Mouse (Mus musculus) liver, postnatal 0 days (tissue): ENCODE measurements around the gene Polr2b.

Source experiments
- CTCF ChIP-seq: sonication (generic); IDR thresholded peaks from 2 replicates; pipeline ENCODE4 v1.5.1; 2016; ENCODE audit warnings: antibody characterized with exemption, low read depth
- EP300 ChIP-seq: IDR thresholded peaks from 2 replicates; pipeline ENCODE4 v1.6.1; 2016; ENCODE audit warnings: antibody characterized with exemption, low read depth, mild to moderate bottlenecking

DNA sequence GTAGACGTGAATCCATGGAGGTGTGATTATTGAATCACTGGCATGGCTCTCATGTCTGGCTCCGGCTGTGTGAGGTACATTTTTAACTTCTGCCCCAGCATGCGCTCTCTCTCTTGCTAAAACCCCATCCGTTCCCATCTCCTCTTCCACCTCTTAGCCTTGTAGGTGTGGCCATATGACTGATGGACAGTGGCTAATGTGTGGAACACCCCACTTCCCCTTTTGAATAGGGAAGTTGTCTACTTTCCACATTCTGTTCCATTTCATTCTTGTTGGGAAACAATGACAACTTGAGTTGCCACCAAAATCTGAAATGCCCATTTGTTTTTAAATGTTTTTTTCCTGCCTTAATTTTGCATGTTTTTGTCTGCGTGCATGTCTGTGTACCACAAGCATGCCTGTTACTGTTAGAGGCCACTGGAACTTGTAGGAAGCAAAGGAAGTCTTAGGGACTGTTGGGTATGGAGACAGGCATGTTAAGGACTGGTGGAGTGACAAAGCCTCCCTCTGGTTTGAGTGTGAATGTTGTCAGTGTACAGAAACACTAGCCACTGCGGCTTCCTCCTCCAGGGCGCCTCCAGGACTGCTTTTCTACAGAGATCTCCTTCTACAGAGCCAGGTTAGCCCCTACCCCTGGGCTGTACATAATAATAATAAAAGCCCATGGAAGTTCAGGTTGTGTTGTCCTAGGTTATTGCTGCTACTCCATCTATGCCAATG, 17.0 kb upstream of the Polr2b start:
- no peak for TF ChIP-seq CTCF
- no peak for TF ChIP-seq EP300
